Mouse (Mus musculus) limb, embryonic 10.5 days (tissue): ENCODE results near the gene Enc1. TPM values are rescaled to one million over a fixed set of nuclear protein-coding genes. Genes with fewer than 3 reads are reported as not detected.

Experiments
- DNase-seq: peaks from one replicate; pipeline ENCODE4 v3.0.0-alpha.2; 2017; ENCODE audit warnings: low spot score
- H3K27ac ChIP-seq: fragments of 300-500 bp; sonication (generic); 2 replicates; pipeline ENCODE4 v1.5.1; 2016; ENCODE audit warnings: mild to moderate bottlenecking
- H3K27me3 ChIP-seq: fragments of 300-500 bp; sonication (generic); 2 replicates; pipeline ENCODE4 v1.6.1; 2016; ENCODE audit warnings: low read depth, mild to moderate bottlenecking; ENCODE audit not compliant: poor library complexity, severe bottlenecking
- H3K36me3 ChIP-seq: fragments of 300-500 bp; sonication (generic); 2 replicates; pipeline ENCODE4 v1.6.1; 2016; ENCODE audit warnings: mild to moderate bottlenecking, moderate library complexity
- H3K4me1 ChIP-seq: fragments of 300-500 bp; sonication (generic); 2 replicates; pipeline ENCODE4 v1.6.1; 2016
- H3K4me3 ChIP-seq: fragments of 300-500 bp; sonication (generic); 2 replicates; pipeline ENCODE4 v1.5.1; 2016; ENCODE audit warnings: mild to moderate bottlenecking, moderate library complexity
- H3K9me3 ChIP-seq: fragments of 300-500 bp; sonication (generic); replicated peaks from 2 replicates; pipeline ENCODE4 v1.6.1; 2016; ENCODE audit warnings: mild to moderate bottlenecking
- WGBS: fragments of 180-500 bp; shearing (Covaris S2); methylation state at CpG from one replicate; pipeline ENCODE4 v1.1.7; 2016; 5-methylcytosine and 5-hydroxymethylcytosine counted together
- polyA plus RNA-seq: library from polyadenylated mRNA; unstranded; fragments of >200 nt; fragmentation: Nextera tagmentation; extraction: Ambion mirVana; gene quantifications from 2 replicates; pipeline ENCODE4 v1.2.1, GENCODE M21; 2016

Gene Enc1
- polyA plus RNA-seq, 1 experiment from 2014 or later: 4.3 TPM

DNA sequence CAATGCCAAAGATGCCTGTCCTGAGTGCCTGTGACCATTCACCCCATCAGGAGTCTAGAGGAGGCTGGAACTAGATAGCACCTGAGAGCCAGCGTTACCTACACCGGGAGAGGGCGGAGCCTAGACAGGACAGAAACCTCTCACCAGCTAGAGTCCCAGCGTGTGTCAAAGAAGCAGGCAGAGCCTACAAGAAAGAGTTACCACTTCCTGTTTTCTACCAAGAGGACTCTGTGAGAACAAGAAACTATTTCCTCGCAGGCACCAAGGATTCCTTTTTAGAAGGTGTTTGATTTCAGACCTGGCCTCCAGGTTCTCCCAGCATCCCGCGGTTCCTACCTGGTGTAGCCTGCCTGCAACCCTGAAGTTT, 32.8 kb upstream of the Enc1 start:
- Histone ChIP-seq H3K27ac (no peak overlapping the region), H3K36me3 (no peaks in the 10 kb centered on the region), H3K4me3 (no peak overlapping the region), H3K4me1 (peaks cover 30% of the 10 kb centered on the region), H3K9me3 (no peaks in the 10 kb centered on the region), H3K27me3 (no peaks in the 10 kb centered on the region)
- no peak for DNase-seq
- 58% methylated on average over 7 of the region's 7 CpGs for WGBS

DNA sequence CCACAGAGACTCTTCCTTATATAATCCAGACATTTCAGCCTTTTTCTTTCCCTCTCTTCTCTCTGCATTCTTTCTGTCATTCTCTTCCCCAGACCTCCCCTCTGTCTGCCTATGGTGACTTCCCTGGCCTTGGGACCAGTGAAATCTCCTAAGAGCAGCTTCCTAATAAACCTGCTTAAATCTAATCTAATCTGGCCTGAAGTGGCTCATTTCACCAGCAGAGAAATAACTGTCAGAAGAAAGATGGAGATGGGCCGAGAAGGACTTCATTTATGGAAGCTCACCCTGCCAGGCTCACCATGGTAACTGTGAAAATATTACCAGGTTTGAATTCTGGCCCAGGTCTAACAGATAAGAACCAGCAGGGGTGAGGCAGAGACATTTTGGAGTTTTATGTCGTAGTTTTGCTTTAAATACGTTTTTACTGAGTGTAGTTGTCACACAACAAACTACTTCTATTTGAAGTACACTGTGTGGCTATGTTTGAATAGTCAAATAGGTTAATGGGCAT, 32.4 kb upstream of the Enc1 start:
- WGBS: 88% methylated on average over 3 of the region's 3 CpGs
- Histone ChIP-seq H3K36me3 (no peaks in the 10 kb centered on the region), H3K27me3 (no peaks in the 10 kb centered on the region), H3K4me1 (peaks cover 30% of the 10 kb centered on the region), H3K27ac (no peak overlapping the region), H3K4me3 (no peak overlapping the region), H3K9me3 (no peaks in the 10 kb centered on the region)
- no peak for DNase-seq

DNA sequence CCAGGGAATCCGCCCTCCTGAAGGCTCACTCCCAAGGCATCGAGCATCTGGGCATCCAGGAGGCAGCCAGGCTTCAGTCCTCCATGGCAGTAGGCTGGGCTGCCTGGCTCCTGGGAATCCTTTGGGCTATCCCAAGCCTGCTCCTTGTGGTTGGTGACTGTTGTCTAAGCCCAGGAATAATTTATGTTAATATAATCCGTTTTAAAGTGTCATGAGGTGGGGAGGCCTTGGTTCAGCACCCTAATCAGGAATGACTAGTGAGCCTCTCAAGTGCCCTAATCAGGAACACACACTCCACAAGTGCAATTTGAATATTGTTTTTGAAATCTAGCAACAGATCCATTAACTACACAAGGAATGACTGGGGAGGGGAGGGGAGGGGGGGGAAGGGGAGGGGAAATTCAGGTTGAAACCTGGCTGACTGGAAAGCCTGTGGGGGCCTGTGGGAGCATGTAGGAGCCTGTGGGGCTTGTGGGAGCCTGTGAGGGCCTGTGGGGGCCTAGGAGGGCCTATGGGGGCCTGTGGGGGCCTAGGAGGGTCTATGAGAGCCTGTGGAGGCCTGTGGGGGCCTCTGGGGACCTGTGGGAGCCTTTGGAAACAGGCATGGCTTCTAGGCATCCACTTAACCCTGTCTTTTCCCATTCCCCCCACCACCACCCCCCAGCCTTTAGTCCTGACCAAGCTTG, 26.2 kb upstream of the Enc1 start:
- H3K4me1 ChIP-seq: peaks cover 47% of the 10 kb centered on the region
- DNase-seq: no peak
- no peaks in the 10 kb centered on the region for H3K27me3 ChIP-seq
- no peaks in the 10 kb centered on the region for H3K9me3 ChIP-seq
- H3K27ac ChIP-seq: peak overlapping the region; percentile 76
- no peaks in the 10 kb centered on the region for H3K36me3 ChIP-seq
- H3K4me3 ChIP-seq: no peak overlapping the region
- WGBS: 53% methylated on average over 3 of the region's 3 CpGs

DNA sequence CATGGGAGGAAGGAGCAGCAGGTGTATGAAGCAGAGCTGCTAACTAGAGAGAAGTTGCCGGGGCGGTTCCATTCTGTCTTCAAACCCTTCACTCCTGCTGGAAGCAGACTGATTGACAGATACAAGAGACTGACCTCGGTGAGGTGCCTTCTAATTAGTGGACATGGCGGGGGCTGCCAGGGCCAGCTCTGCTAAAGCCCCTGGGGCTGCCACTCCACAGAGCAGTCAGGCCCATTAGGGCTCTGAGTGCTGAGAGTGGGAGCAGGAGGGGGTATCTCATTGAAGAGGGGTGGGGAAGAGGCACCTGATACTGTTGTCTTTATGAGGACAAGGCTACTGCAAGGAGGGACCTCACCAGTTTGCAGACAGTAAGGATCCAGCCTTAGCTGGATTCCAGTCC, 25.3 kb upstream of the Enc1 start:
- Histone ChIP-seq H3K27ac (peak overlapping the region; percentile 76; the same call in 1 of the 2 replicates), H3K4me3 (no peak overlapping the region), H3K36me3 (no peaks in the 10 kb centered on the region), H3K27me3 (no peaks in the 10 kb centered on the region), H3K9me3 (no peaks in the 10 kb centered on the region), H3K4me1 (peaks cover 47% of the 10 kb centered on the region)
- 44% methylated on average over 4 of the region's 4 CpGs for WGBS
- no peak for DNase-seq

DNA sequence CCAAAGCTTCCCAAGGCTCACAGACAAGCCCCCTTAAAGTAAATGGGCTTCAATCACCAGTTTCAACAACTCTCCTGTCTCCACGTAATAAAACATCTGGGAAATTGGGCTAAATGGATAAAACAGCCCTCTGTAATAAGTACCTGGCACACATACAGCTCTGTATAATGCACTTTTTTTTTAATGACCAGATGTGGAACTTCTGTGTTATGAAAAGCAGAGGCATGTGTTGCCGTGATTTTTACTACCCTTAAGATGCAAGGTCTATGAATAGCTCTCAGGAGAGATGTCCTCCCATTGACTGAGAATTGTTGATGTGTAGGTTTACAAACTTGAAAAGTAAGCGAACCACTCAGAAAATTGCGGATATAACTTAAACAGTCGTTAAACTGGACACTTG, 24.7 kb upstream of the Enc1 start:
- no peak for DNase-seq

DNA sequence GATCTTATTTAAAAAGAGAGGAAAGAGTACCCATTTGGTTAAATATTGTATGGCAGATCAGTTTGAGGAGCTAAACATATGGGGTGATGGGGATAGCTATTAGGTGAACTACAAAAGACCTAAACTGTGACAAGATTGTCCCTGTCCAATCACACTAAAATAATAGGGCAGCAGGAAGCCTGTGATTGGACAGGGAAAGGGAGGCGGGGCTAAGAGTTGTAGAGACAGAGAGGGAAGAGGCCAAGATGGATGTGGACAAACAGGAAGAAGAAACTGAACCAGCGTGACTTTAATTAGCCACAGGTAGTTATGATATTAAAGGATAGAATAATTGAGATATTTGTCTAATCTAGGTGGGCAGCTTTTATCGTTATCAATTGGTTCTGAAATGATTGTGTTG, 20.9 kb upstream of the Enc1 start:
- 90% methylated on average over 3 of the region's 3 CpGs for WGBS

More for the DNA sequence above, 24.7 kb upstream of the Enc1 start:
- H3K27ac ChIP-seq: peak overlapping the region; percentile 76; the same call in 1 of the 2 replicates
- no peaks in the 10 kb centered on the region for H3K36me3 ChIP-seq
- no peaks in the 10 kb centered on the region for H3K27me3 ChIP-seq
- no peaks in the 10 kb centered on the region for H3K9me3 ChIP-seq
- H3K4me1 ChIP-seq: peaks cover 47% of the 10 kb centered on the region
- 30% methylated on average over 5 of the region's 5 CpGs for WGBS
- H3K4me3 ChIP-seq: no peak overlapping the region

DNA sequence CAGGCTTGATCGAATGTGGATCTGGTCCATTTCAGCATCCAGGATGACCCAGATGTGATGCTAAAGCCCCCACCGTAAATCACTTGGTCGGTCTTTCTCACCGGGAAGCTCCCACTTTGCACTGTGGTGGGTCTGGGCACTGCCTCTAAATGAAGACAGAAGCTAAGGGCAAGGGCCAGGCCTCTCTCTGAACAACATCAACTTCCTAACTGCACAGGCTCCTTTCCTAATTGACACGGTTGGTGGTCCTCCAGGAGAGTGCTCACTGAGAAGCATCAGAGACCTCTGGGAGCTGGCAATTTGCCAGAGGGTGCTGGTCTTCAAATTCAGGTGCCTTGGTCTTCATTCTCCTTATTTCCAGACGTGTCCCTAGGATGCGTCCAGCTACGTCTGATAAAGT, 17.0 kb upstream of the Enc1 start:
- H3K27me3 ChIP-seq: no peaks in the 10 kb centered on the region
- no peaks in the 10 kb centered on the region for H3K36me3 ChIP-seq
- WGBS: 58% methylated on average over 8 of the region's 8 CpGs
- H3K9me3 ChIP-seq: no peaks in the 10 kb centered on the region
- H3K27ac ChIP-seq: peak overlapping the region; percentile 72
- no peak for DNase-seq
- no peak overlapping the region for H3K4me3 ChIP-seq
- H3K4me1 ChIP-seq: peaks cover 19% of the 10 kb centered on the region

More for the DNA sequence above, 20.9 kb upstream of the Enc1 start:
- Histone ChIP-seq H3K9me3 (no peaks in the 10 kb centered on the region), H3K4me1 (peaks cover 40% of the 10 kb centered on the region), H3K36me3 (no peaks in the 10 kb centered on the region), H3K27me3 (no peaks in the 10 kb centered on the region), H3K4me3 (no peak overlapping the region), H3K27ac (no peak overlapping the region)
- no peak for DNase-seq

DNA sequence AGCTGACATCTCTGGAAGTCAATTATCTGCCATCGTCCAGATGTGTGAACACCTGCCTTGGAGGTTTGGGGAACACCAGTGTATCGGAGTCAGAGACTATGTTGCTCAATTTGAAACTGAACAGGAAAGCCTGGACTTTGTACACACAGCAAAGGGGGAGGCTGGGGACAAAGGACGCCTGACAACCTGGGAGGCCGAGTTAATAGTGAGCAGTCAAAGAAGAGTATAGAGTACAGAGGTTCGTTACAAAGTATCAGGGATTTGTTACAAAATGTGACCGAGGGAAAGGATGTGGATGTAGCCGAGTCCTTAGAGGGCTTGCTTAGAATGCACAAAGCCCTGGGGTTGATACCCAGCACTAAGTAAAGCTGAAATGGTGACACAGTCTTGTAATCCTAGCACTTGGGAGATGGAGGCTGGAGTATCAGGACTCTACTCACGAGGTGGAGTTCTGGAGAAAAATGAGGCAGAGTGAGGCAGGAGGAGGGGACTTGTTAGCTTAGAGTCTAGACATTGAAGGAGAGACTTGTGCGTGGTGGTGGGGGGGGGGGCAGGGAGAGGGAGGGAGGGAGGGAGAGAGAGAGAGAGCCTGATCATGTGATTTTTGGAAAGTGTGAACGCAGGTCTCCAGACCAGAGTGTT, 16.4 kb upstream of the Enc1 start:
- H3K9me3 ChIP-seq: no peaks in the 10 kb centered on the region
- WGBS: 71% methylated on average over 10 of the region's 10 CpGs
- peak overlapping the region; percentile 72 for H3K27ac ChIP-seq
- no peaks in the 10 kb centered on the region for H3K36me3 ChIP-seq
- H3K27me3 ChIP-seq: no peaks in the 10 kb centered on the region
- DNase-seq: no peak
- peaks cover 25% of the 10 kb centered on the region for H3K4me1 ChIP-seq
- no peak overlapping the region for H3K4me3 ChIP-seq

DNA sequence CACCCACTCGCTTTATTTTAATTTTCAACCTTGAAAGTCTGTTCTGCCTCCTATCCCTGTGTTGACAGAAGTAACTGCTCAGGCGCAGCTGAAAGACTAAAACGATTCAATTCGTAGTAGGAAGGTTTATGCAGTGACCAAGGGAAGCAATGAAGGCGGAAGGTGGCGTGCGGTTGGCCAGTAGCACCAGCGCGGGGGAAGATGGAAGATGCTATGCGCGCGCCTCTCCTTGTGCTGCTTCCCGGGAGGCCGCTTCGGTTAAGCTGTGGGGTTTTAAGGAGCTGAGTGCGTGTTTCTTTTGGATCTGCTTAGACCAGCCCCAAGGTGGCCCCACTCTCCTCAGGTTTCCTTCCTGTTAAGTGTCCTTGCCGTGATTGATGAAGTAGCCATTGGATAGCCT, 15.8 kb upstream of the Enc1 start:
- no peaks in the 10 kb centered on the region for H3K27me3 ChIP-seq
- DNase-seq: no peak
- H3K36me3 ChIP-seq: no peaks in the 10 kb centered on the region
- H3K4me1 ChIP-seq: peaks cover 25% of the 10 kb centered on the region
- WGBS: 72% methylated on average over 17 of the region's 17 CpGs
- H3K4me3 ChIP-seq: no peak overlapping the region
- no peaks in the 10 kb centered on the region for H3K9me3 ChIP-seq
- H3K27ac ChIP-seq: peak overlapping the region; percentile 72

DNA sequence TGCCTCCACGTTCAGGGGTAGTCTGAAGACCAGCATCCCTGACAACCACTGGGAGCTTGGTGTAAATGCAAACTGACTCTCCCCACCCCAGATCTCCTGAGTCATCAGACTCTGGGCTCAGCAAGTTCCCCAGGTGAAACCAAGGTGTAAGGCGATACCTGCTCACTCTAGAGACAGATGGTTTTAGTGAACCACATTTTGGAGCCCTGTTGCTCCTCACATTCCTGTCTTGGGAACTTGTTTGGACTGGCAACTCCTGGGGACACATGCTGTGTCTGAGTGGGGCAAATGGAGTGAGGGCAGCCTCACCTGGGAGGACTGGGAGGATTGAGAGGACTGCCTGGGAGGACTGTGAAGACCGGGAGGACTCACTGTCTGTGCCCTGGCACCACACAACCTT, 13.1 kb upstream of the Enc1 start:
- no peaks in the 10 kb centered on the region for H3K9me3 ChIP-seq
- H3K27ac ChIP-seq: no peak overlapping the region
- WGBS: 91% methylated on average over 3 of the region's 3 CpGs
- no peaks in the 10 kb centered on the region for H3K36me3 ChIP-seq
- DNase-seq: no peak
- no peaks in the 10 kb centered on the region for H3K27me3 ChIP-seq
- H3K4me3 ChIP-seq: no peak overlapping the region
- H3K4me1 ChIP-seq: peaks cover 25% of the 10 kb centered on the region

DNA sequence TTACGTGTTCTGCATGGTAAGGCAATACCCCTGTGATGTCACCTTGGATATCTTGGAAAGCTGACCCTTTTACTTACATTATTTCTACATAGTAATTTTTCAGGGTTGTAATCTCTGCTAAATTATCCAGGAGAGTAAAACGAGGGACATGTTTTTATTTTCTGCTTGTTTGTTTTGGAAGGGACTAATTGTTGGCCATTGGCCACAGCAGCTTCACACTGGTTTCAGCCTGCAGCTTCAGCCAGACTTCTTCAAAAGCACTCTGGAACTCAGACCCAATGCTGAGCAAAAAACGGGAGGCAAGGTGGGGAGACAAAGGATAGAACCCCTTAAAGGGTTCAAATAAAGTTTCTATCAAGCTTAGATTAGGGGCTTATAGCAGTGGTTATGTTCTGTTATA, 10.8 kb upstream of the Enc1 start:
- no peak for DNase-seq
- H3K9me3 ChIP-seq: no peaks in the 10 kb centered on the region
- H3K36me3 ChIP-seq: no peaks in the 10 kb centered on the region
- peaks cover 14% of the 10 kb centered on the region for H3K4me1 ChIP-seq
- no peak overlapping the region for H3K27ac ChIP-seq
- no peaks in the 10 kb centered on the region for H3K27me3 ChIP-seq
- no peak overlapping the region for H3K4me3 ChIP-seq
- WGBS: 83% methylated on average over 3 of the region's 3 CpGs

DNA sequence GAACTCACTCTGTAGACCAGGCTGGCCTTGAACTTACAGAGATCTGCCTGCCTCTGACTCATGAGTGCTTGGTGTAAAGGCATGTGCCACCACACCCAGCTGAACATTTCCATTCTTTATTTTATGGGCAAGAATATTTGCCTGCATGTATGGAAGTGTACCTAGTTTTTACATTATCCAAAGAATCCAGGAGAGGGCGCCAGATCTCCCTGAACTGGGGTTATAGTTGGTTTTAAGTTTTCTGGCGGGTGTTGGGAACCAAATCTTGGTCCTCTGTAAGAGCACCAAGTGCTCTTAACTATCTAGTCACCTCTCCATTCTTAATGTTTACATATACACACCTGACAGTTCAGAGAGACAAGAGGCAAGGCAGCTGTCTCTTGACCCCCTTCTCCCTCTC, 7.8 kb upstream of the Enc1 start:
- WGBS: 75% methylated on average over 2 of the region's 2 CpGs
- DNase-seq: no peak
- no peaks in the 10 kb centered on the region for H3K27me3 ChIP-seq
- no peaks in the 10 kb centered on the region for H3K9me3 ChIP-seq
- H3K4me1 ChIP-seq: peaks cover 22% of the 10 kb centered on the region
- no peaks in the 10 kb centered on the region for H3K36me3 ChIP-seq
- H3K4me3 ChIP-seq: no peak overlapping the region
- no peak overlapping the region for H3K27ac ChIP-seq

DNA sequence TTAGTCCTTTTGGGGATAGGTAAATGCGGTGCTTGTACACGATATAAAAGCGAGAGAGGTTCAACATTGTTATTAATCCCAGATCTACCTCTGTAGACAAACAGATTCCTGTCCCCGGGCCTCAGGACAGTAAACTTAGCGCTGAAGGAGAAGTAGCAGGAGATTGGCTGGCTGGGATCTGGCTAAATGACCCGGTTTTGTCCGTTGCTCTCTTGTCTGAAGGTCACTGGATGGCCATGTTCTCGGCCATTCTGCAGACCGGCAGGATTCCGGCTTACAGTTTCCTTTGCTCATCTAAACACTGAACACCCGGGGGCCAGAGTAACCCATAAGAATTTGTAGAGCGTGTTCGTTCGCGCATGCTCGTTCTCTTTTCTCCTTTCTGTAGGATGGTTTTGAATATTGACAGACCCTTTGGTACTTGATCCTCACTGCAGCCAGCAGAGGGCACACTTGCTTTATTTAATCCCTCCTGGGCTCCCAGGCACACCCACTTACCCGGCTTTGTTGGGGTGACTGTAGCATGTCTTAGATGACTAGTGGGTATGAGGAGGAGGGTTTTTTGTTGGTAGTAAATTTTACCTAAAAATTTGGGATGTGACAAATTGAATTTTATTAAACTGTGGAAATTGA, 6.0 kb upstream of the Enc1 start:
- Histone ChIP-seq H3K27ac (peak overlapping the region; percentile 76; the same call in 1 of the 2 replicates), H3K9me3 (no peaks in the 10 kb centered on the region), H3K27me3 (no peaks in the 10 kb centered on the region), H3K4me1 (peaks cover 34% of the 10 kb centered on the region), H3K4me3 (peak overlapping the region; percentile 46), H3K36me3 (no peaks in the 10 kb centered on the region)
- DNase-seq: peak; percentile 92
- WGBS: 20% methylated on average over 17 of the region's 17 CpGs
